Mouse (Mus musculus) kidney, postnatal 0 days (tissue): Measurements from ENCODE around the gene Lrrc32. TPM values are rescaled to one million over a fixed set of nuclear protein-coding genes. Genes with fewer than 3 reads are reported as not detected.

Source experiments
- ATAC-seq: fragments of 200-750 bp; cut with Nextera tagmentation; replicated peaks from 2 replicates; pipeline ENCODE4 v1.8.0; 2017; ENCODE audit warnings: low read depth, moderate number of reproducible peaks, moderate TSS enrichment, moderate library complexity; ENCODE audit not compliant: low FRiP score
- DNase-seq: peaks from one replicate; pipeline ENCODE4 v3.0.0-alpha.2; 2016; ENCODE audit warnings: low spot score
- H3K27ac ChIP-seq: fragments of 300-500 bp; sonication (generic); 2 replicates; pipeline ENCODE4 v1.5.1; 2014; ENCODE audit warnings: mild to moderate bottlenecking
- H3K27me3 ChIP-seq: fragments of 300-500 bp; sonication (generic); 2 replicates; pipeline ENCODE4 v1.6.1; 2014; ENCODE audit warnings: low read length, mixed read lengths; ENCODE audit not compliant: insufficient read depth
- H3K36me3 ChIP-seq: fragments of 300-500 bp; sonication (generic); 2 replicates; pipeline ENCODE4 v1.6.1; 2014; ENCODE audit warnings: low read length, mixed read lengths; ENCODE audit not compliant: insufficient read depth
- H3K4me1 ChIP-seq: fragments of 300-500 bp; sonication (generic); replicated peaks from 2 replicates; pipeline ENCODE4 v1.6.1; 2014; ENCODE audit warnings: antibody characterized with exemption, low read length, mixed read lengths; ENCODE audit not compliant: insufficient read depth
- H3K4me2 ChIP-seq: fragments of 300-500 bp; sonication (generic); 2 replicates; pipeline ENCODE4 v1.6.1; 2014; ENCODE audit warnings: mild to moderate bottlenecking, low read length, moderate library complexity, mixed read lengths
- H3K4me3 ChIP-seq: fragments of 300-500 bp; sonication (generic); replicated peaks from 2 replicates; pipeline ENCODE4 v1.5.1; 2014; ENCODE audit warnings: low read depth, low read length
- H3K9ac ChIP-seq: fragments of 300-500 bp; sonication (generic); 2 replicates; pipeline ENCODE4 v1.6.1; 2014; ENCODE audit warnings: low read depth, low read length
- H3K9me3 ChIP-seq: fragments of 300-500 bp; sonication (generic); replicated peaks from 2 replicates; pipeline ENCODE4 v1.6.1; 2016; ENCODE audit warnings: low read length, inconsistent platforms, mixed read lengths
- CTCF ChIP-seq: IDR thresholded peaks from 2 replicates; pipeline ENCODE4 v1.5.1; 2016; ENCODE audit warnings: antibody characterized with exemption, low read depth, mild to moderate bottlenecking, moderate library complexity
- WGBS: fragments of 180-500 bp; shearing (Covaris S2); extraction: QIAGEN DNeasy Blood & Tissue Kit; methylation state at CpG from one replicate; pipeline ENCODE4 v1.1.7; 2014; 5-methylcytosine and 5-hydroxymethylcytosine counted together
- polyA plus RNA-seq: library from polyadenylated mRNA; unstranded; fragments of >200 nt; fragmentation: Nextera tagmentation; extraction: Ambion mirVana; gene quantifications from 2 replicates; pipeline ENCODE4 v1.2.1, GENCODE M21; 2015

Gene Lrrc32
- polyA plus RNA-seq, 1 experiment from 2014 or later = 15.1 TPM

GRCm38 (mm10) chr7:98540879-98541278 lies 51.8 kb downstream of the Lrrc32 start:
- no peaks in the 10 kb centered on the region for H3K36me3 ChIP-seq
- no peak for ATAC-seq
- no peak overlapping the region for H3K9ac ChIP-seq
- WGBS = 52% methylated on average over 2 of the region's 2 CpGs
- H3K4me1 ChIP-seq = peaks cover 21% of the 10 kb centered on the region
- H3K4me2 ChIP-seq = no peak overlapping the region
- H3K9me3 ChIP-seq = no peaks in the 10 kb centered on the region
- TF ChIP-seq CTCF = no peak
- DNase-seq = no peak
- no peak overlapping the region for H3K27ac ChIP-seq
- no peaks in the 10 kb centered on the region for H3K27me3 ChIP-seq
- no peak overlapping the region for H3K4me3 ChIP-seq

DNA sequence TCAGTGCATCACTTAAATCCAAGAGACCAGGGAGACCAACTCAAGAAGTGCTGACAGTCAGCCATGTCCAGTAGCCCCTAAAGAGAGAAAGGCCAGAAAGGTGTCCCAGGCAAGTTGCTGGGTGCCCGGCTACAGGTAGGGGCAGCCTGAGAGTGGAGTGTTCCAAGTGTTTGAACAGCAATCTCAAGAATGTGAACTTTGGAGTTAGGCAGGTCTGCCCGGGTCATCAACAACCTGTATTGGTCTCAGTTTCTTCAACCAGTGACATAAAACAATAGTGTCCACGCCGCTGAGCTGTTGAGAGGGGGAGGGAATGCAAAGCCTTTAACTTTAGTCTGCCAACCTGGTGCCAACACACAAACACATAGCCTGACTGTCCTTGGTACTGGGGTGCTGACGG lies 52.5 kb downstream of the Lrrc32 start:
- no peak overlapping the region for H3K27ac ChIP-seq
- TF ChIP-seq CTCF = no peak
- H3K9ac ChIP-seq = no peak overlapping the region
- DNase-seq (no peak), ATAC-seq (no peak)
- peaks cover 21% of the 10 kb centered on the region for H3K4me1 ChIP-seq
- H3K27me3 ChIP-seq = no peaks in the 10 kb centered on the region
- WGBS = 82% methylated on average over 5 of the region's 5 CpGs
- no peak overlapping the region for H3K4me2 ChIP-seq
- no peaks in the 10 kb centered on the region for H3K36me3 ChIP-seq
- no peaks in the 10 kb centered on the region for H3K9me3 ChIP-seq
- no peak overlapping the region for H3K4me3 ChIP-seq

DNA sequence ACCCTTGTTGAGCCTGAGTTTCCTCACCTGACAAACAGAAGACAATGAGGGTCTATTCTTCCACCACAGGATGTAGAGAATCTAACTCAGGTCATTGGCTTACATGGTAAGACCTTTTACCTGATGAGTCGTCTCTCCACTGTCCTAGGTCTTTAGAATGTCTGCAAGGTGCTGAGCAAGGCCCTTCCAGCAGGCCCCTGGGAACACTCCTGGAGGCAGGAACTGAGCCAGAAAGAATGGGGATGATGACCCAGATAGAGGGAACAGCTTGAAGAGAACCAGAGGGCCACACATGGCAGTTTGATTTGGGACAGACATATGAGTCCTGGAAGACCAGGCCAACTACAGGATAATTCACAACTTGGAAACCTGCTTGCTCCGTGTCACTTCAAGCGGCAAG lies 53.2 kb downstream of the Lrrc32 start:
- Histone ChIP-seq H3K27ac (peak overlapping the region; percentile 25; the same call in 1 of the 2 replicates), H3K27me3 (no peaks in the 10 kb centered on the region), H3K36me3 (no peaks in the 10 kb centered on the region), H3K4me3 (no peak overlapping the region), H3K4me1 (peaks cover 21% of the 10 kb centered on the region), H3K9ac (no peak overlapping the region), H3K4me2 (no peak overlapping the region), H3K9me3 (no peaks in the 10 kb centered on the region)
- DNase-seq (no peak), ATAC-seq (no peak)
- WGBS = 73% methylated on average over 3 of the region's 3 CpGs
- TF ChIP-seq CTCF = no peak

DNA sequence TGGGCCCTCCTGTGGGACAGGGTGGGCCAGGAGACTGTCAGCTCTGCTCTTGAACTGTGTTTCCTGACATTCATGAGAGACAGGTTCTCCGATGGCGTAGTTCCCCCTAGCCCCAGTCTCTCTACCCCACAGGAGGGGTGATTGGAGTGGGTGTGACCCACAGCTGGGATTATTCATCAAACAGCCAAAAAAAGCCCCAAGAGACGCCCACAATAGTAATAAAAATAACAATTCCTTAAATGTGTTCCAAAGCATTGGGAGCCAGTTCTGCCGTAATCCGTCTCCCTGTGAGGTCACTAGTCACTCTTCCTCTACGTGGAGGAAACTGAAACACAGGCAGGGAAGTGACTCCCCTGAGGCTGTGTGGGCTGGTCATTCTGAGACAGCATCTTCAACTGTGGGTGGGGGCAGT lies 53.7 kb downstream of the Lrrc32 start:
- H3K4me2 ChIP-seq = no peak overlapping the region
- no peaks in the 10 kb centered on the region for H3K9me3 ChIP-seq
- no peak overlapping the region for H3K9ac ChIP-seq
- DNase-seq (no peak), ATAC-seq (no peak)
- WGBS = 43% methylated on average over 6 of the region's 6 CpGs
- no peaks in the 10 kb centered on the region for H3K36me3 ChIP-seq
- peaks cover 16% of the 10 kb centered on the region for H3K4me1 ChIP-seq
- H3K27ac ChIP-seq = peak overlapping the region; percentile 25; the same call in 1 of the 2 replicates
- no peak overlapping the region for H3K4me3 ChIP-seq
- H3K27me3 ChIP-seq = no peaks in the 10 kb centered on the region
- TF ChIP-seq CTCF = no peak

DNA sequence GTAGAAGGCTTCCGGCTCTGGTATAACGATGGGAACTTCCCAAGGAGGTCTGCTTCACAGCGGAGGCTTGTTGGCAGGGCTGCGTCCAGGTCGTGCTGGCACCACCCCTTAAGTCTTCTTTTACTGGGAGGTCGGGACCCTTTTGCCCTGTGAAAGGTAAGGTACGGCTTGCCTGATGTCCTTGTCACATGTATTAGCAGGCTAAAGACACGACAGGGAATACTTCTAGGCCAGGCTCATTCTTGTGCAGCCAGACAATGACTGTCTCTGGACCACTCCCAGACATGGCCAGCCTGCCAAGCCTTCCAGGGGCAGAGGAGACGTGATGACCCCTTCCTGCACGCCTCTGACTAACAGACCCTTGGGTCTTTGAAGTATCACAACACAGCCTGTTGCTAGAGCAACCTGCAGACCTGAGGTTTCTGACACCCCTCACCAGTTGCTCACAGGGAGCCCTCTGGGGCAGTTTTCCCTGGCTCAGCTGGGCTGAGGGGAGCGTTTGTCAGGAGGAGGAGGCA lies 54.8 kb downstream of the Lrrc32 start:
- H3K4me1 ChIP-seq = peaks cover 10% of the 10 kb centered on the region; the same call in 1 of the 2 replicates
- H3K36me3 ChIP-seq = no peaks in the 10 kb centered on the region
- no peaks in the 10 kb centered on the region for H3K9me3 ChIP-seq
- H3K4me2 ChIP-seq = no peak overlapping the region
- no peaks in the 10 kb centered on the region for H3K27me3 ChIP-seq
- H3K4me3 ChIP-seq = no peak overlapping the region
- no peak overlapping the region; the same call in 1 of the 2 replicates for H3K27ac ChIP-seq
- WGBS = 54% methylated on average over 11 of the region's 11 CpGs
- no peak overlapping the region for H3K9ac ChIP-seq
- no peak for DNase-seq
- TF ChIP-seq CTCF = no peak
- ATAC-seq = no peak

GRCm38 (mm10) chr7:98544556-98544955 lies 55.5 kb downstream of the Lrrc32 start:
- Histone ChIP-seq H3K4me1 (peaks cover 10% of the 10 kb centered on the region; the same call in 1 of the 2 replicates), H3K9me3 (no peaks in the 10 kb centered on the region), H3K4me3 (no peak overlapping the region), H3K36me3 (no peaks in the 10 kb centered on the region), H3K27ac (no peak overlapping the region), H3K9ac (no peak overlapping the region), H3K27me3 (no peaks in the 10 kb centered on the region), H3K4me2 (no peak overlapping the region)
- WGBS = 57% methylated on average over 3 of the region's 3 CpGs
- ATAC-seq = no peak
- DNase-seq = no peak
- no peak for TF ChIP-seq CTCF

DNA sequence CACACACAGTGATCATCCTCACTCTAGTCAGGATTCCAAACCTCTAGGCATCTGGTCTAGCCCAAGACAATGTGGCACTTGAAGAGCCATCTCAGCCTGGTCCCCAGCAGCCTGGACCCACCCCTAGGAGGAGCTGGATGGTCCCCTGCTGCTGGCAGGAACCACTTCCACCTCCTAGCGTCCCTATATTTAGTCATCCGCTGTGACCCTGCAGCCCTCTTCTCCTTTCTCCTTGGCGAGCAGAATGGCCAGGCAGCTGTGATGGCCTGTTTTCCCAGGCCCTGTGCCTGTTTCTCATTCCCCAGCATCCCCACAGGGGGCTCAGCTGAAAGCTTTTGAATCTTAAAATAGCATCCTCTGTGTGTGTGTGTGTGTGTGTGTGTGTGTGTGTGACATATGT lies 59.8 kb downstream of the Lrrc32 start:
- no peak for TF ChIP-seq CTCF
- Histone ChIP-seq H3K36me3 (no peaks in the 10 kb centered on the region), H3K4me3 (no peak overlapping the region), H3K9ac (no peak overlapping the region), H3K27ac (no peak overlapping the region), H3K4me2 (no peak overlapping the region), H3K27me3 (no peaks in the 10 kb centered on the region), H3K9me3 (no peaks in the 10 kb centered on the region), H3K4me1 (peaks cover 10% of the 10 kb centered on the region; the same call in 1 of the 2 replicates)
- 47% methylated on average over 3 of the region's 3 CpGs for WGBS
- no peak for ATAC-seq
- peak; percentile 19 for DNase-seq
